Mouse (Mus musculus) G1E (cell line): ENCODE results near the gene Cct2. TPM values are rescaled to one million over a fixed set of nuclear protein-coding genes. Genes with fewer than 3 reads are reported as not detected.
A peak's percentile ranks its signal among the peaks of the same experiment; 100 is the strongest.

Experiments used
- ATAC-seq: 2 replicates; pipeline ENCODE4 v1.8.0; 2016; ENCODE audit warnings: mild to moderate bottlenecking; ENCODE audit not compliant: insufficient number of reproducible peaks, poor library complexity, low FRiP score, severe bottlenecking; ENCODE audit errors: extremely low read depth
- DNase-seq: peaks from one replicate; pipeline ENCODE4 v3.0.0; 2012; ENCODE audit warnings: low spot score
- H3K27me3 ChIP-seq: 2 replicates; pipeline ENCODE4 v1.6.1; 2012; ENCODE audit warnings: mild to moderate bottlenecking, low read length, inconsistent platforms; ENCODE audit not compliant: insufficient read depth
- H3K36me3 ChIP-seq: replicated peaks from 2 replicates; pipeline ENCODE3; 2012; ENCODE audit warnings: mild to moderate bottlenecking, inconsistent platforms
- H3K4me1 ChIP-seq: 2 replicates; pipeline ENCODE4 v1.6.1; 2012; ENCODE audit warnings: low read depth, low read length, inconsistent platforms, mixed read lengths; ENCODE audit not compliant: insufficient read depth
- H3K4me3 ChIP-seq: 2 replicates; pipeline ENCODE4 v1.5.1; 2012; ENCODE audit warnings: low read depth, mild to moderate bottlenecking, inconsistent platforms, low read length, moderate library complexity, mixed read lengths
- H3K9me3 ChIP-seq: replicated peaks from 2 replicates; pipeline ENCODE4 v1.6.1; 2012; ENCODE audit warnings: inconsistent platforms
- CTCF ChIP-seq: IDR thresholded peaks from 2 replicates; pipeline ENCODE4 v1.5.1; 2012; ENCODE audit warnings: low read depth, low read length, inconsistent platforms, mixed read lengths
- GATA1 ChIP-seq: IDR thresholded peaks from 2 replicates; pipeline ENCODE4 v1.6.1; 2012; ENCODE audit warnings: borderline replicate concordance, low read length, inconsistent platforms, mixed read lengths
- GATA2 ChIP-seq: IDR thresholded peaks from 2 replicates; pipeline ENCODE4 v1.6.1; 2012; ENCODE audit warnings: low read depth, low read length, inconsistent platforms, borderline replicate concordance
- POLR2AphosphoS5 ChIP-seq: IDR thresholded peaks from 2 replicates; pipeline ENCODE4 v1.6.1; 2012; ENCODE audit warnings: low read depth, low read length, inconsistent platforms; ENCODE audit not compliant: insufficient replicate concordance
- TAL1 ChIP-seq: conservative IDR thresholded peaks from 2 replicates; pipeline ENCODE4 v1.6.1; 2012; ENCODE audit warnings: low read depth, low read length, inconsistent platforms, mixed read lengths
- polyA plus RNA-seq: library from polyadenylated mRNA; stranded (reverse); fragments of >175 nt; gene quantifications from 2 replicates; pipeline ENCODE4 v1.2.3, GENCODE M21; 2012
- total RNA-seq, 2 experiments: library from RNA; stranded (forward) in 1 of 2; stranded (reverse) in 1 of 2; fragments of 200-1000 nt in 1 of 2; fragments of >200 nt in 1 of 2; fragmentation: Nextera tagmentation in 1 of 2; gene quantifications; 2 replicates each; pipeline ENCODE4 v1.2.3; 2014 to 2017

Cct2 gene
- total and polyA plus RNA-seq, 3 experiments: 38.5 to 644 (median 554) TPM

GRCm38 (mm10) chr10:117069109-117069508 is 5.5 kb upstream of the Cct2 start:
- ATAC-seq: no peak
- peaks cover 3% of the 10 kb centered on the region for H3K9me3 ChIP-seq
- H3K36me3 ChIP-seq: peaks cover 47% of the 10 kb centered on the region
- no peak overlapping the region for H3K4me3 ChIP-seq
- no peaks in the 10 kb centered on the region for H3K27me3 ChIP-seq
- DNase-seq: no peak
- peaks cover 6% of the 10 kb centered on the region for H3K4me1 ChIP-seq
- no peak for TF ChIP-seq GATA2
- no peak for TF ChIP-seq GATA1
- TF ChIP-seq POLR2AphosphoS5: no peak
- no peak for TF ChIP-seq TAL1
- TF ChIP-seq CTCF: no peak

GRCm38 (mm10) chr10:117064076-117064475 is 462 bp upstream of the Cct2 start:
- Histone ChIP-seq H3K36me3 (peaks cover 37% of the 10 kb centered on the region), H3K4me1 (peaks cover 31% of the 10 kb centered on the region), H3K4me3 (peak overlapping the region; percentile 50; the same call in 1 of the 2 replicates), H3K27me3 (no peaks in the 10 kb centered on the region), H3K9me3 (no peaks in the 10 kb centered on the region)
- no peak for DNase-seq
- ATAC-seq: no peak
- TF ChIP-seq CTCF: no peak
- TF ChIP-seq TAL1: no peak
- TF ChIP-seq GATA2: no peak
- TF ChIP-seq POLR2AphosphoS5: no peak
- TF ChIP-seq GATA1: no peak

- no peak for TF ChIP-seq TAL1
- no peak for TF ChIP-seq GATA2
- no peak for TF ChIP-seq CTCF
- TF ChIP-seq GATA1: no peak
- no peak for TF ChIP-seq POLR2AphosphoS5
- Histone ChIP-seq H3K4me1 (peaks cover 42% of the 10 kb centered on the region), H3K9me3 (no peaks in the 10 kb centered on the region), H3K36me3 (peaks cover 45% of the 10 kb centered on the region), H3K27me3 (no peaks in the 10 kb centered on the region), H3K4me3 (peak overlapping the region; percentile 93)
- DNase-seq: peak; percentile 36
- ATAC-seq: peak; percentile 52
Measured at GRCm38 (mm10) chr10:117062894-117063253, 740 bp downstream of the Cct2 start.

- H3K9me3 ChIP-seq: no peaks in the 10 kb centered on the region
- no peak for TF ChIP-seq GATA2
- TF ChIP-seq TAL1: no peak
- TF ChIP-seq CTCF: no peak
- TF ChIP-seq POLR2AphosphoS5: no peak
- TF ChIP-seq GATA1: no peak
- ATAC-seq: no peak
Measured at GRCm38 (mm10) chr10:117055668-117056067, 7.9 kb downstream of the Cct2 start.

GRCm38 (mm10) chr10:117049961-117050597 is 13.5 kb downstream of the Cct2 start:
- no peak for ATAC-seq
- TF ChIP-seq GATA1 (no peak), GATA2 (no peak), TAL1 (no peak), POLR2AphosphoS5 (no peak), CTCF (no peak)
- no peak overlapping the region for H3K4me3 ChIP-seq
- no peaks in the 10 kb centered on the region for H3K9me3 ChIP-seq
- no peak for DNase-seq
- peaks cover 12% of the 10 kb centered on the region for H3K4me1 ChIP-seq
- peaks cover 7% of the 10 kb centered on the region; the same call in 1 of the 2 replicates for H3K27me3 ChIP-seq
- peaks cover 83% of the 10 kb centered on the region for H3K36me3 ChIP-seq

More at GRCm38 (mm10) chr10:117055668-117056067, 7.9 kb downstream of the Cct2 start:
- H3K36me3 ChIP-seq: peaks cover 100% of the 10 kb centered on the region
- H3K4me3 ChIP-seq: no peak overlapping the region
- no peak for DNase-seq
- peaks cover 39% of the 10 kb centered on the region for H3K4me1 ChIP-seq
- H3K27me3 ChIP-seq: no peaks in the 10 kb centered on the region

GRCm38 (mm10) chr10:117049253-117049652 is 14.4 kb downstream of the Cct2 start:
- Histone ChIP-seq H3K36me3 (peaks cover 74% of the 10 kb centered on the region), H3K4me3 (no peak overlapping the region), H3K9me3 (no peaks in the 10 kb centered on the region), H3K4me1 (peaks cover 11% of the 10 kb centered on the region), H3K27me3 (peaks cover 7% of the 10 kb centered on the region; the same call in 1 of the 2 replicates)
- no peak for DNase-seq
- no peak for TF ChIP-seq POLR2AphosphoS5
- TF ChIP-seq TAL1: no peak
- no peak for TF ChIP-seq GATA1
- no peak for TF ChIP-seq CTCF
- no peak for TF ChIP-seq GATA2
- no peak for ATAC-seq
